Mouse (Mus musculus) ovary, adult 2 months (tissue): ENCODE results near the gene Cdk19. TPM values are rescaled to one million over a fixed set of nuclear protein-coding genes. Genes with fewer than 3 reads are reported as not detected.

ENCODE experiments used
- polyA plus RNA-seq: library from polyadenylated mRNA; depleted of rRNA; stranded (reverse); fragments of >200 nt; gene quantifications from 2 replicates; pipeline ENCODE4 v1.2.3, GENCODE M21; 2012; rRNA removed

Cdk19 gene
- polyA plus RNA-seq, result 6.9 and 7.9 TPM in 2 replicates

GRCm38 (mm10) chr10:40339351-40339964 lies at the start of gene Cdk19:
Gene Cdk19 (plus strand): TSS chr10:40339564.

GRCm38 (mm10) chr10:40302140-40302985 lies 37.0 kb upstream of the Cdk19 start, which contains the start of gene Amd1:
Gene Amd1 (minus strand): TSS chr10:40302186.

Other genes starting within 250 kb of the Cdk19 start
- gene Slc16a10, start 197.3 kb upstream of the Cdk19 start, polyA plus RNA-seq, result 9.7 and 15.7 TPM in 2 replicates
- 2.0 and 4.0 TPM in 2 replicates for gene Rpf2, start 92.5 kb upstream of the Cdk19 start, polyA plus RNA-seq
- 4.1 and 5.9 TPM in 2 replicates for gene Gtf3c6, start 81.5 kb upstream of the Cdk19 start, polyA plus RNA-seq
- 3.8 and 5.1 TPM in 2 replicates for gene Amd1, start 37.4 kb upstream of the Cdk19 start, polyA plus RNA-seq
- not detected in 2 replicates for gene Slc22a16, start 230.8 kb downstream of the Cdk19 start, polyA plus RNA-seq